In genomic region chr1:131417059-131417750, GRCm38 (mm10) we compare ENCODE assay signal across 16 mouse cellular contexts.
DNase-seq lines count a peak whose midpoint lies in the region; ATAC-seq and TF ChIP-seq lines count a peak whose summit lies in the region.
"Had no signal": no experiment of that assay in that cellular context is flagged by ENCODE, and none has a peak within 500 bp of the region (broad histone marks: within the 10 kb centered on the region; RNA-seq: fewer than 3 reads in every experiment).

No protein-coding gene starts in this region.

- H3K27me3 ChIP-seq in heart, embryonic 11.5 days (ENCODE audit: control insufficient read depth, insufficient read depth, low read length) = no peaks in the 10 kb centered on the region
- H3K27me3 ChIP-seq in forebrain, postnatal 0 days (ENCODE audit: insufficient read depth, low read length) = no peaks in the 10 kb centered on the region
- H3K27me3 ChIP-seq in midbrain, embryonic 14.5 days (ENCODE audit: control insufficient read depth, insufficient read depth, low read length) = no peaks in the 10 kb centered on the region
- H3K27me3 ChIP-seq: embryonic facial prominence, embryonic 15.5 days; limb, embryonic 12.5 days; liver, embryonic 15.5 days; neural tube, embryonic 12.5 days had no signal

- no peak overlapping the region for H3K4me3 ChIP-seq in heart, embryonic 11.5 days (ENCODE audit: low read depth, low read length)
- no peak overlapping the region for H3K4me3 ChIP-seq in layer of hippocampus, adult 2 months
- H3K4me3 ChIP-seq in forebrain, postnatal 0 days (ENCODE audit: low read depth, low read length) = no peak overlapping the region
- no peak overlapping the region for H3K4me3 ChIP-seq in midbrain, embryonic 14.5 days (replicated peaks; ENCODE audit: low read depth, low read length)
- H3K4me3 ChIP-seq: embryonic facial prominence, embryonic 15.5 days; limb, embryonic 12.5 days; liver, embryonic 15.5 days; neural tube, embryonic 12.5 days had no signal

- peaks cover 43% of the 10 kb centered on the region for H3K4me1 ChIP-seq in heart, embryonic 11.5 days (ENCODE audit: control insufficient read depth, insufficient read depth, low read length)
- peaks cover 19% of the 10 kb centered on the region for H3K4me1 ChIP-seq in forebrain, postnatal 0 days (ENCODE audit: insufficient read depth)
- H3K4me1 ChIP-seq in midbrain, embryonic 14.5 days (ENCODE audit: control insufficient read depth, insufficient read depth, low read length) = peaks cover 15% of the 10 kb centered on the region; the same call in 1 of the 2 replicates
- H3K4me1 ChIP-seq: limb, embryonic 12.5 days; neural tube, embryonic 12.5 days had no signal

- H3K36me3 ChIP-seq in heart, embryonic 11.5 days (ENCODE audit: control insufficient read depth, insufficient read depth, low read length) = no peaks in the 10 kb centered on the region
- no peaks in the 10 kb centered on the region for H3K36me3 ChIP-seq in forebrain, postnatal 0 days (ENCODE audit: insufficient read depth)
- no peaks in the 10 kb centered on the region for H3K36me3 ChIP-seq in midbrain, embryonic 14.5 days (ENCODE audit: control insufficient read depth, insufficient read depth, low read length)
- H3K36me3 ChIP-seq: embryonic facial prominence, embryonic 15.5 days; limb, embryonic 12.5 days; liver, embryonic 15.5 days; neural tube, embryonic 12.5 days had no signal

- 0 out of 2 replicates have a peak overlapping the region, but pooled peaks have one; percentile 2 for H3K4me2 ChIP-seq in heart, embryonic 11.5 days
- H3K4me2 ChIP-seq in forebrain, postnatal 0 days (ENCODE audit: low read depth) = peak overlapping the region; percentile 1
- H3K4me2 ChIP-seq in midbrain, embryonic 14.5 days (ENCODE audit: low read length) = peak overlapping the region; percentile 29; the same call in 1 of the 2 replicates
- H3K4me2 ChIP-seq: embryonic facial prominence, embryonic 15.5 days; limb, embryonic 12.5 days; liver, embryonic 15.5 days; neural tube, embryonic 12.5 days had no signal

- TF ChIP-seq CTCF in layer of hippocampus, adult 2 months (conservative IDR thresholded peaks at IDR 0.05) = no peak
- TF ChIP-seq CTCF in forebrain, postnatal 0 days (IDR thresholded peaks at IDR 0.05; ENCODE audit: low read depth) = no peak

- DNase-seq in heart, adult 18-20 months = no peak
- no peak for DNase-seq in layer of hippocampus, adult 2 months (ENCODE audit: low spot score in 2 of 2)
- DNase-seq in layer of hippocampus, postnatal 14 days (ENCODE audit: low spot score in 2 of 2) = no peak
- peak; percentile 56 for DNase-seq in forebrain, postnatal 0 days
- peak; percentile 37 for DNase-seq in midbrain, embryonic 14.5 days
- no peak for DNase-seq in thymus, adult 18-20 months
- DNase-seq: gastrocnemius, postnatal 25 days; kidney, adult 11 months; lung, postnatal 10 days; thymus, adult 2 months had no signal

- no peak overlapping the region for H3K9ac ChIP-seq in heart, embryonic 11.5 days (ENCODE audit: low read depth, low read length)
- H3K9ac ChIP-seq in forebrain, postnatal 0 days = peak overlapping the region; percentile 29; the same call in 1 of the 2 replicates
- no peak overlapping the region for H3K9ac ChIP-seq in midbrain, embryonic 14.5 days (replicated peaks; ENCODE audit: low read length)
- H3K9ac ChIP-seq: embryonic facial prominence, embryonic 15.5 days; limb, embryonic 12.5 days; liver, embryonic 15.5 days; neural tube, embryonic 12.5 days had no signal

- 43% methylated on average over 5 of the region's 5 CpGs for whole genome bisulfite sequencing in heart, embryonic 11.5 days (ENCODE audit: insufficient replicate concordance)
- 20% methylated on average over 5 of the region's 5 CpGs for WGBS in forebrain, postnatal 0 days
- WGBS in midbrain, embryonic 14.5 days = 54% methylated on average over 5 of the region's 5 CpGs

- no peak for ATAC-seq in heart, embryonic 11.5 days (replicated peaks; ENCODE audit: insufficient number of reproducible peaks, low FRiP score, low TSS enrichment)
- peak; percentile 58; the same call in 1 of the 2 replicates for ATAC-seq in forebrain, postnatal 0 days
- ATAC-seq in midbrain, embryonic 14.5 days (ENCODE audit: low FRiP score, low TSS enrichment) = no peak

- H3K9me3 ChIP-seq in heart, embryonic 11.5 days (replicated peaks; ENCODE audit: control insufficient read depth, low read length) = no peaks in the 10 kb centered on the region
- H3K9me3 ChIP-seq in forebrain, postnatal 0 days (ENCODE audit: low read length) = no peaks in the 10 kb centered on the region
- no peaks in the 10 kb centered on the region for H3K9me3 ChIP-seq in midbrain, embryonic 14.5 days (ENCODE audit: control insufficient read depth, low read length)
- H3K9me3 ChIP-seq: embryonic facial prominence, embryonic 15.5 days; G1E; limb, embryonic 12.5 days; liver, embryonic 15.5 days; neural tube, embryonic 12.5 days had no signal

- H3K27ac ChIP-seq in heart, embryonic 11.5 days (ENCODE audit: low read depth, low read length) = 0 out of 2 replicates have a peak overlapping the region, but pooled peaks have one; percentile 4
- H3K27ac ChIP-seq in layer of hippocampus, adult 2 months = peak overlapping the region; percentile 74
- H3K27ac ChIP-seq in forebrain, postnatal 0 days (ENCODE audit: low read depth, low read length) = peak overlapping the region; percentile 60
- peak overlapping the region; percentile 82 for H3K27ac ChIP-seq in midbrain, embryonic 14.5 days (replicated peaks; ENCODE audit: low read depth, low read length)
- H3K27ac ChIP-seq: embryonic facial prominence, embryonic 15.5 days; limb, embryonic 12.5 days; liver, embryonic 15.5 days; neural tube, embryonic 12.5 days had no signal

Comparison
In these comparisons a context has a peak if more than half of its experiments do, and no peak if none do; other contexts are left out.
1. H3K27ac ChIP-seq: peak in every context shown above with its lines; median percentile 82 in midbrain, embryonic 14.5 days; 74 in layer of hippocampus, adult 2 months; 60 in forebrain, postnatal 0 days; 4 in heart, embryonic 11.5 days.
2. DNase-seq: peak in forebrain, postnatal 0 days (single experiment) and midbrain, embryonic 14.5 days (single experiment); none in heart, adult 18-20 months (0 of 2), layer of hippocampus, adult 2 months (0 of 2), layer of hippocampus, postnatal 14 days (0 of 2) and thymus, adult 18-20 months (0 of 2).
3. Peak in every context shown above with its lines, with median percentiles within 50 percentile points of each other: H3K4me2 ChIP-seq.